Mouse (Mus musculus) heart, adult 10 weeks (tissue): ENCODE data around the gene Nek3. TPM values are rescaled to one million over a fixed set of nuclear protein-coding genes. Genes with fewer than 3 reads are reported as not detected.

ENCODE experiments used
- polyA plus RNA-seq: library from polyadenylated mRNA; stranded (reverse); fragments of 350-450 nt; fragmentation: Illumina TruSeq; extraction: RNeasy Lipid Tissue Mini Kit (QIAGEN cat#74804); gene quantifications from one replicate; pipeline ENCODE4 v1.2.3, GENCODE M21; 2014; ENCODE audit warnings: low read depth, low replicate concordance

The Nek3 gene
- polyA plus RNA-seq: 3.2 TPM

GRCm38 (mm10) chr8:22166080-22166603 is at the start of gene Nek3:
Gene Nek3, minus strand, starts transcription at chr8:22166435.

DNA sequence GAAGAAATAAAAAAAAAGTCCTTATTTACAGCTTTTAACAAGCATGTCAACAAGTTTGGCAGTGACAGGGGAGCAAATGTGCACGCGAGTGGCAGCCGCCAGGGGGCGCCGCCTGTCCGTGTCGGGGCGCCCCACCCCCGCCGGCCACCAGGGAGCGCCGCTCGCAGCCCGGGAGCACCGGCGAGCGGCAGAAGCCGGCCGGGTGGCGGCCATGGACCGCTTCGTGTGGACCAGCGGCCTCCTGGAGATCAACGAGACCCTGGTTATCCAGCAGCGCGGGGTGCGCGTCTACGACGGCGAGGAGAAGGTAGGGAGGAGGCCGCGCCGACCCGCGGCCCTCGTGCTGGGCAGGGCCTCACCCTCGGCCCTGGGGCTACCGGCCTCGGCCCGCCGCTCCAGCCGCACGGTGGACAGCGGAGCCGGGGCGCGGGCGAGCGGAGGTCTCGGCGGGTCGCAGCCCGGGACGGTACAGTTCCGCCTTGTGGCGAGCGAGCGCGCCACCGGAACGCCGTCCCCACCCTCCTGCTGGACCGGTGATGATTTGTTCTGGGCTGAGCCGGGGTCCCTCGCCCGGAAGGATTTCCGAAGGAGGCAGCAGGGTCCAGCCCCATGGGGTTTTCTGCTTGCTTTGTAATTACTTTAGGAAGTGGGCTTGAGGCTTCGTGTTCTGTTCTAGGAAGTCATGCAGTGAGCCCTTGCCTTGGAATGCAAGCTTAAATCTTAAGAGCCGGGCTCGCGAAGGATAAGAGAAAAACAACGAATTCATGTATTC is 26.6 kb upstream of the Nek3 start, which contains the start of gene Vps36:
TSS of gene Vps36 (plus strand) at position 150 of the 772 bp plus-strand sequence.

GRCm38 (mm10) chr8:22185431-22186397 is 19.5 kb upstream of the Nek3 start, which contains the start of gene Ckap2:
Gene Ckap2, minus strand, starts transcription at chr8:22185819.

GRCm38 (mm10) chr8:22124220-22125152 is 41.7 kb downstream of the Nek3 start, which contains the start of gene Nek5:
Gene Nek5, minus strand, starts transcription at chr8:22125053.

Other genes with a start within 250 kb of the Nek3 start
- not detected for gene Defb15, start 233.7 kb downstream of the Nek3 start, polyA plus RNA-seq
- gene Defb35, start 228.1 kb downstream of the Nek3 start, polyA plus RNA-seq: not detected
- gene Defb13, start 219.7 kb downstream of the Nek3 start, polyA plus RNA-seq: not detected
- not detected for gene Fam90a1a, start 207.7 kb downstream of the Nek3 start, polyA plus RNA-seq
- gene Ccdc70, start 196.7 kb downstream of the Nek3 start, polyA plus RNA-seq: not detected
- gene Atp7b, start 106.1 kb downstream of the Nek3 start, polyA plus RNA-seq: 0.08 TPM
- gene Alg11, start 105.7 kb downstream of the Nek3 start, polyA plus RNA-seq: 5.0 TPM
- not detected for gene Nek5, start 41.4 kb downstream of the Nek3 start, polyA plus RNA-seq
- 0.31 TPM for gene Ckap2, start 19.4 kb upstream of the Nek3 start, polyA plus RNA-seq
- 23.3 TPM for gene Vps36, start 26.4 kb upstream of the Nek3 start, polyA plus RNA-seq
- gene Thsd1, start 60.9 kb upstream of the Nek3 start, polyA plus RNA-seq: 4.5 TPM
- gene Tpte, start 117.0 kb upstream of the Nek3 start, polyA plus RNA-seq: not detected
- gene Slc25a15, start 232.2 kb upstream of the Nek3 start, polyA plus RNA-seq: 11.2 TPM
- 60.7 TPM for gene Mrps31, start 244.9 kb upstream of the Nek3 start, polyA plus RNA-seq